Mouse (Mus musculus) small intestine, adult 2 months (tissue): ENCODE data around the gene Mrtfa.

Experiments
- CTCF ChIP-seq: fragments of 200-500 bp; IDR thresholded peaks from 2 replicates; pipeline ENCODE4 v1.5.1; 2012; ENCODE audit warnings: low read depth, mild to moderate bottlenecking, control low read depth, inconsistent platforms, low read length, moderate library complexity, mixed read lengths; ENCODE audit not compliant: insufficient replicate concordance, insufficient read length; ENCODE audit errors: extremely low read depth
- POLR2A ChIP-seq: fragments of 200-500 bp; IDR thresholded peaks from 2 replicates; pipeline ENCODE4 v1.6.1; 2012; ENCODE audit warnings: low read depth, mild to moderate bottlenecking, control low read depth, inconsistent platforms, low read length, moderate library complexity

DNA sequence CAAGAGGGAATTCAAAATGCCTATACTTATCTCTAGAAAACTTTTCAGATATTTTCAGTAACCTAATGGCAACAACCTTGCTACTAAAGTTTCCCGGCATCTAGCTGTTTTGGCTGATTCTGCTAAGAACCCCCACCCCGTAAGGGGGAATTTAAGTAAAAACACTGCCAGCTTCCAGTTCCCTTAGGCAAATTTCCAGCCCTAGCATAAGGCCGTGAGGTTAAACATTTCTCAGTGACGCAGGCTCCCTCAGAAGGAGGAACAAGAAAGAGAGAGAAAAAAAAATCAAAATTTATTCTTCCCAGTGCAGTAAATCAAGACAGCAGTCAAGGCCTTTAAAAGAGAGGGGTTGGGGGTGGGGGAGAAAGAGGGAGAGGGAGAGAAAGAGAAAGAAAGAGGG lies 107.3 kb downstream of the Mrtfa start:
- no peak for TF ChIP-seq CTCF
- TF ChIP-seq POLR2A: no peak
